Mouse (Mus musculus): Measurements from ENCODE around the gene Scfd2.

Gene Scfd2

GRCm38 (mm10) chr5:74365408-74365807 is 166.2 kb downstream of the Scfd2 start:
- DNase-seq (ENCODE audit: low spot score), result no peak

GRCm38 (mm10) chr5:74363296-74363695 is 168.3 kb downstream of the Scfd2 start:
- DNase-seq (ENCODE audit: low spot score), result no peak

- DNase-seq (ENCODE audit: low spot score), result no peak
Measured at GRCm38 (mm10) chr5:74361531-74361930, 170.0 kb downstream of the Scfd2 start.

GRCm38 (mm10) chr5:74358033-74358432 is 173.5 kb downstream of the Scfd2 start:
- DNase-seq (ENCODE audit: low spot score), result no peak

GRCm38 (mm10) chr5:74355416-74356177 is 176.0 kb downstream of the Scfd2 start:
- DNase-seq (ENCODE audit: low spot score), result no peak

GRCm38 (mm10) chr5:74350909-74351308 is 180.7 kb downstream of the Scfd2 start:
- no peak for DNase-seq (ENCODE audit: low spot score)

- DNase-seq (ENCODE audit: low spot score), result no peak
Measured at GRCm38 (mm10) chr5:74348079-74348870, 183.3 kb downstream of the Scfd2 start.

- no peak for DNase-seq (ENCODE audit: low spot score)
Measured at GRCm38 (mm10) chr5:74343045-74343444, 188.5 kb downstream of the Scfd2 start.

- DNase-seq (ENCODE audit: low spot score), result no peak
Measured at GRCm38 (mm10) chr5:74342557-74342956, 189.0 kb downstream of the Scfd2 start.

GRCm38 (mm10) chr5:74337491-74337890 is 194.1 kb downstream of the Scfd2 start:
- no peak for DNase-seq (ENCODE audit: low spot score)

GRCm38 (mm10) chr5:74336780-74337179 is 194.8 kb downstream of the Scfd2 start:
- no peak for DNase-seq (ENCODE audit: low spot score)

- no peak for DNase-seq (ENCODE audit: low spot score)
Measured at GRCm38 (mm10) chr5:74333258-74333657, 198.3 kb downstream of the Scfd2 start.

- DNase-seq (ENCODE audit: low spot score), result no peak
Measured at GRCm38 (mm10) chr5:74326228-74326627, 205.3 kb downstream of the Scfd2 start.

GRCm38 (mm10) chr5:74321010-74321746 is 210.4 kb downstream of the Scfd2 start:
- no peak for DNase-seq (ENCODE audit: low spot score)

GRCm38 (mm10) chr5:74319551-74319950 is 212.0 kb downstream of the Scfd2 start:
- DNase-seq (ENCODE audit: low spot score), result no peak

GRCm38 (mm10) chr5:74317174-74317573 is 214.4 kb downstream of the Scfd2 start:
- no peak for DNase-seq (ENCODE audit: low spot score)

GRCm38 (mm10) chr5:74316333-74316945 is 215.1 kb downstream of the Scfd2 start:
- DNase-seq (ENCODE audit: low spot score), result no peak

- no peak for DNase-seq (ENCODE audit: low spot score)
Measured at GRCm38 (mm10) chr5:74315471-74316245, 215.9 kb downstream of the Scfd2 start.

- DNase-seq (ENCODE audit: low spot score), result no peak
Measured at GRCm38 (mm10) chr5:74314501-74314900, 217.1 kb downstream of the Scfd2 start.

GRCm38 (mm10) chr5:74313542-74313941 is 218.0 kb downstream of the Scfd2 start:
- DNase-seq (ENCODE audit: low spot score), result no peak

GRCm38 (mm10) chr5:74311865-74312264 is 219.7 kb downstream of the Scfd2 start:
- DNase-seq (ENCODE audit: low spot score), result no peak
